Mouse (Mus musculus) testis, adult 2 months (tissue): Measurements from ENCODE around the gene Casp7.

Experiments
- CTCF ChIP-seq: fragments of 200-500 bp; IDR thresholded peaks from 2 replicates; pipeline ENCODE4 v1.5.1; 2012; ENCODE audit warnings: low read depth, mild to moderate bottlenecking, inconsistent platforms, low read length, moderate library complexity; ENCODE audit not compliant: control insufficient read depth, insufficient read depth, insufficient replicate concordance
- POLR2A ChIP-seq: fragments of 200-500 bp; IDR thresholded peaks from 2 replicates; pipeline ENCODE4 v1.6.1; 2012; ENCODE audit warnings: low read depth, mild to moderate bottlenecking, inconsistent platforms, low read length, moderate library complexity; ENCODE audit not compliant: control insufficient read depth

GRCm38 (mm10) chr19:56489601-56490000, 92.7 kb downstream of the Casp7 start:
- no peak for TF ChIP-seq POLR2A
- TF ChIP-seq CTCF = no peak
